Mouse (Mus musculus) T-helper 1 cell (primary cell): ENCODE results near the gene E130208F15Rik.

ENCODE experiments used
- in situ Hi-C: fragments of 300-600 bp; cut with MboI, MseI; formaldehyde crosslinking; loops from one replicate; pipeline ENCODE4 v1.15.1; 2025; ENCODE audit warnings: high pct_unique_total_duplicates

E130208F15Rik gene

DNA sequence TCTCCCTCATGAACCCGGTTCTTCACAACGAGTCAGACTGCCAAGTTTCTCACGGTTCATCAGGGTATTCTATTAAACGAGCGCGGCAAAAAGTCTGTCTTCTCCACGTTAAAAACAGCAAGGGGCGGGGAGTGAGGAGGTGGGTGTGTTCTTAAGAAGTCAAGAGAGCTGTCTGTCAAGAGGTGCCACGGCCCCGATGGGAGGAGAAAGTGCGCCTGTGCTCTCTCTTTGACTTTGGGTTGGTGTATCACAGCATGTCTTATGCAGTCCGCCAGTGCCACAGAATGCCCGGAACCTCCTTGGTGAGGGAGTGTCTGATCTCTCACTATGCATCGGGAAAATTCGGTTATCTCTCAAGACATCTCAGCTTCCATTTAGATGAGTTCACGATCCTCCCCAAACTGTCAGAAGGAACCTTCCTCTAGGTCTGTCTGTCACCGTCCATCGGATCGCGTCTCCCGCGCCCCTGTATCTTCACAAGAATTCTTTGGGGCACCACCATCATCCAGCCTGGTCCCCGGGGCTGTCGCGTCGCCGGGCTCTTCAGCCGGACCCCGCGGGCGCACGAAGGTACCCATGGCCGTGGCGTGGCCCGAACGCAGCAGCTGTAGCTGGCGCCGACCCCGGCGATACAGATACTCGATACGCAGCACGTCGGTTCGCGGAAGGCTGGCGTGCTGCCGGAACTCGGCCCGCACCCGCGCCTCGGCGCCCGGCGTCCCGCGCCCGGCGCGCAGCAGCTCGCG is at the start of gene E130208F15Rik:
E130208F15Rik (plus strand) TSS at position 202 of the 746 bp plus-strand sequence.
- in situ Hi-C loops: no loop called here

DNA sequence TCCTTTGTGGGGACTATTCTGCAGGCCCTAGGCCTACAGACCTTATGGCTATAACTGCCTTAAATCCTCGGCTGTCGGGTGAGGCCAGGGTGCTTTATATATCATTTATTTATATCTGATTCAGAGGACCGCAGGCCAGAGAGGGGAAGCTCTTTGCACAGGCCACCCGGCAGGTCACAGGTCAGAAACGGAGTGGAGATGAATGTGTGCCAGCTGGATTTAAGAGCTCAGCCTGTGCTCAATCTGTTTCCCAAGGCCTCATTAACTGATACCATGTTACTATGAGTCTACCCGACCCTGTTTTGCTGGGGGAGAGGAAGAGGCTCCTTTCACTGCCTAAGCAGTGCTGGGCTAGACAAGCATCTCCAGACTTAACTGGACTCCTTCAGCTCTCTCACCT is 47.2 kb upstream of the E130208F15Rik start:
- in situ Hi-C loops: no loop called here

DNA sequence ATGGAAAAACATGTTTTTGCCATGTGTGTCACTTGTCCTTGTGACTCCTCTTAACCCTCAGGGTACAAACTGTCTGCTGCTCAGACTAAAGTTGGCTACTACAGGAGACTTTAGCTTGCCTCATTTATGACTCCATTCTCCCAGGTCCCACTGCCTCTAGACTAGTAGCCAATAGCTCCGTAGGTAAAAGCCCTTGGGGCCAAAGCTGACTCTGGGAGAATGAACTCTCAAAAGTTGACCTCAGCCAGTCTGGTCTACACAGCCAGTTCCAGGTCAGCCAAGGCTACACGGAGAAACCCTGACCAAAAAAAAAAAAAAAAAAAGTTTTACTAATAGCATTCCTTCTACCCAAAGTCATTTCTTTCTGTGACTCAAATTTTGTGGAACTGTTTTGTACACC is 42.6 kb upstream of the E130208F15Rik start:
- in situ Hi-C loops: no loop called here

DNA sequence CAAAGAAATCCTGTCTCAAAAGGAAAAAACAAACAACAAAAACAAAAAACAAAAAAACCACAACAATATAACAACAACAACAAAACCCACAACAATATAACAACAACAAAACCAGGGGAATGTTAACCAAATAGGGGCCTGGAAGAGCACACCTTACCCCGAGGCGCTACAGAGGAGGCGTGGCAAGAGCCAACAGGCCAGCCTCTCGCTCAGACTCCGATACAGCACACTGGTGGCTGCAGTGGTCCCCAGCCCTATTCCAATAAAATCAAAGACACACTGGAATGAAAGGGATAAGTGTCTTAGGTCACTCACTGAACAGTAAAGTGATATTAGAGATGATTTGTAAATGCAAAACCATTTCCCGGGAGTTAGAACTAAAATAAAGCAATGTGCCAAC is 42.0 kb upstream of the E130208F15Rik start:
- in situ Hi-C loops: no loop called here

DNA sequence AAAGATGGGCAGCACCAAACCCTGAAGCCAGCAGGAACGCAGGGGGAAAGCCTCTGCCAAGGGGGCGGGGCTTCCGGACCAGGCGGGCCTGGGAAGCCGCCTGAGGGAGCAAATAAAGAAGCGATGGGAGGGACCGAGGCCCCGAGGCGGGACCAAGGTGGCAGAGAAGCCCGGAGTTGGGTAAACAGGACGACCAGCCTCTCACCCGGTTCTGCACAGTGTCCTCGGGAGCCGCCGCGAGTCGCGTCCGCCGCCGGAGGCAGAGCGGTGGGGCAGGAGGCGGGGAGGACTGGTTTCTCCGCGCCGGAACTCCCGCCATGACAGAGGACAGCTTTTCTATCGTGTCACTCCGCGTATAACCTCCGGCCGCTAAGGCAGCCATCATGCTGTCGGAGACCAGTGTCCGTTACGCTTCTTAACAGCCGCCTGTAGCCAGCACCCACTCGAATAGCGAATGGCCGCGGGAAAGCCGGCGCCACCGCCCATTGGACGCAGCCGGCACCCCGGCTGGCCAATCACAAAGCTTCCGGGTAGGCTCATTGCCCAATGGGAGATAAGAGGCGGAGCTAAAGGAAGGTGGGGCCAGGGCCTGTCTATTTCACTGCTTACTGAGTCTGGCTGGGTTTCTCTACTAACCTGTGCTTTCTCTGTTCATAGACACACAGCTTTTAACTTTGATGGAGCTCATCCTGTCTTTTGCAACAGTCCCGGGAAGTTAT is 41.4 kb upstream of the E130208F15Rik start, which contains the start of the genes Thap8 and Wdr62:
Thap8 (plus strand) TSS at position 144 of the 719 bp plus-strand sequence.
Wdr62 (minus strand) TSS at position 469 of the 719 bp plus-strand sequence.
- in situ Hi-C loops: no loop called here

GRCm38 (mm10) chr7:30280670-30281138 is 40.8 kb upstream of the E130208F15Rik start:
- in situ Hi-C loops: no loop called here

- in situ Hi-C loops: no loop called here
Measured at GRCm38 (mm10) chr7:30281522-30281921, 40.0 kb upstream of the E130208F15Rik start.

DNA sequence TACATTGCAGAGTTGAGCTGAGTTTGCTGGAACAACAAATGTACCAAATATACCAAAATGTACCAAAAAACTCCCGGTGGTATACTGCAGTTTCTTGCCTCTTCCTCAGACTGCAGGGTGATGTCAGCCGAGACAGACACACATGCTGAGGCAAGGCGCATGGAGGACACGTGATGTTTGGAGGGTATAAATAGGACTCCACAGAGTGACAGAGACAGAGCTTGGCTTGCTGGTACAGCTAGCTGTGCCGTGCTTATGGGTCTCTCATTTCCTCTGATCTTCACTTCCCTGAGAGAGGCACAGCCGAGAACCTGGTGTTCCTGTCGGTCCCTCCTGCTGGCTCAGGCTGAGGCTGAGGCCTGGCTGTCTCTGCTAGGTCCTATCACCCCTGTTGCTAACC is 38.8 kb upstream of the E130208F15Rik start:
- in situ Hi-C loops: no loop called here

- in situ Hi-C loops: no loop called here
Measured at GRCm38 (mm10) chr7:30286701-30287410, 34.7 kb upstream of the E130208F15Rik start.

GRCm38 (mm10) chr7:30288046-30288445 is 33.5 kb upstream of the E130208F15Rik start:
- in situ Hi-C loops: no loop called here

DNA sequence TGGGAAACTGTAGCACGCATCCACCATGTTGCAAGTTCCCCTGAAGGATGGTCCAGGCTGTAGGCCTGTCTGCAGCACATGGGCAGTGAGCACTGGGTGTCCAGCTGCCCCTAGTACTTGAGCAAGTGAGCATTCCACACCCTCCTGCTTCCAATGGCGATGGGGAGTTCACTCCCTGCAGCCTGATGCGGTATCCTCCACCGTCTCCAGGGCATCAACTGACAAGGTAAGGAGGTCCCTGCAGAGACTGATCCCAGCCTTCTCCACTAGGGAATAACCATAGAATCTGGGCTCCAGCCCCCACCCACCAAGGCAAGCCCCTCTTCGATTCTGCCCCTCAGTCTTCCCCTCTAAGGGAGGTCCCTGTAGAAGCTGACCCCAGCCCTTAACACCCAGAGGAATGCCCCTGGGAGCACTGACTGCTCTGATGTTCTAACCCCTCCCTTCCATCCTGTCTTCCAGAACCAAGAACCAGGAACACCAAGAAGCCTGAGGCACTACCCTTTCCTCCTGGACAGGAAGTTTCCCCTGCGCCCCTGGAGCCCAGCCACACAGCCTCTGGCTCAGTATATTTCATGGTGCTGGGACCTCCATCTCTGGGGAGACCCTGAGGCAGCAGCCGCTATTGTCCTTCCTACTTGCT is 32.3 kb upstream of the E130208F15Rik start:
- in situ Hi-C loops: no loop called here

DNA sequence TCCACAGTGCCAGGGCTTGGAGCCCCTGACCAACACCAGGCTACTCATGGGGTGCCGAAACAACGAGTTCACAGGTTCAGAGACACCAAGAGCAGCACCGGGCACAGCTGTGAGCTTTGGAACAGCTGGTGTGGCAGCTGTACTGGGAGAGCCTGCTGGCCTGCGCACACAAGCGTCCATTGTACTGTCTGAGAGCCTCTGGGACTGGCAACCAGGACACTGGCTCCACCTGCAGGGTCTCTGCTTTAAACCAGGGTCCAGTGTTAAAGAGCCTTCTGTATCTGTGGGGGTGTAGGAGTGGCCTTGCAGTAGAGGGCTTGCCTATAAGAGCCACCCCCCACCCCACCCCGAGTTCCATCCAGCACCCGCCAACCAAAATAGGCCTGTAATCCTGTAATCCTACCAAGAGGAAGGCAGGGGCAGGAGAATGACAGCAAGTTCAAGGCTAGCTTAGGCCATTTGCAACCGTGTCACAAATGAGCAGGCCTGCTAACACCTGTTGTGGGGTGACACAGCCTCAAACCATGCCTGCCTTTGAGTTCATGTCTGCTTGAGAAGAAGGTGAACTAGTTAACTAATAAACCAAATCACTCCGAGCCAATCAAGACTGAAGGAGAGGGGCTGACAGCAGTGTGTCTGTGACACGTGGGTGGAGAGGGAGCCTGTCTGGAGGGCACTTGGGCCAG is 31.7 kb upstream of the E130208F15Rik start:
- in situ Hi-C loops: no loop called here

DNA sequence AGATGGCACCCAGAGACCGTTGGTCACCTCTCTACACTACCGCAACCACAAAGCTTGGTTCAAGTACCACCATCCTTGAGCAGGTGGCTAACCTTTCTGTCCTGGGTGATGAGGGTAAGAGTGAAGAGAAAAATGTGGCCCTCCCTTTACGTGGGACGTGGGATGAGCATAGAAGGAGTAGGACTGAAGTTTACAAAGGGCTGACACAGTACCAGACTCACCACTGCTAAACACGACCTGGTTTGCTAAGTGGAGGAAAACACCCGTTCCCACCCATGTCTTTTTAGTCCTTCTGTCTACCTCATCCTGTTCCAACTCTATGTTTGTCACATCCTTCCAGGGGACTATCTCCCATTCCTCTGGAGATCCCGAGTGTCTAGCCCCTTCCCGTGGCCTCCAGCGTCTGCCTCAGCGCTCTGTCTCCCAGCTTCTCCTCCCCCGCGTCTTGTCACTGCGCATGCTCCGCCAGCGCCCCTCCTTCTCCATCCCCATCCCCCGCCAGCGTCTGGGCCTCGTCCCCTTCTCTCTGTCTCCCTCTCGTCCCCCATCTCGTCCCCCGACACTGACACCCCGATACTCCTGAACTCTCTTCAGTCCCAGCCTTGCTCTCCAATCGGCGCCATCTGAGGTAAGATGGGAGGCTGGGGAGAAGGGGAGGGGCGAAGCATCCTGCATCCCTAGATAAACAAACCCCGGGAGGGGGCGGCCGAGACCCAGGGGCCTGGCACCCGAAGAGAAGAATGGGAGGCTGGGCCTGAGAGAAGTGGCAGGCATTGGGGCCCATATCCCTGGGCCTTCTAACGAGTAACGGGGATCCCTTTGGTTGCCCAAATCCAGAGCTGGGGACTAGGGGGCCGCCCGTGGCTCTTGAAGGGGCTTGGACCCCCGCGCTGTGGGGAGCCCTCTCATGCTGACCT is 30.1 kb upstream of the E130208F15Rik start, which contains the start of gene Clip3:
Clip3 (plus strand) TSS at position 514 of the 917 bp plus-strand sequence.
- in situ Hi-C loops: no loop called here

GRCm38 (mm10) chr7:30293795-30294194 is 27.7 kb upstream of the E130208F15Rik start:
- in situ Hi-C loops: no loop called here

GRCm38 (mm10) chr7:30294296-30294695 is 27.2 kb upstream of the E130208F15Rik start:
- in situ Hi-C loops: no loop called here

GRCm38 (mm10) chr7:30295103-30295502 is 26.4 kb upstream of the E130208F15Rik start:
- in situ Hi-C loops: no loop called here

DNA sequence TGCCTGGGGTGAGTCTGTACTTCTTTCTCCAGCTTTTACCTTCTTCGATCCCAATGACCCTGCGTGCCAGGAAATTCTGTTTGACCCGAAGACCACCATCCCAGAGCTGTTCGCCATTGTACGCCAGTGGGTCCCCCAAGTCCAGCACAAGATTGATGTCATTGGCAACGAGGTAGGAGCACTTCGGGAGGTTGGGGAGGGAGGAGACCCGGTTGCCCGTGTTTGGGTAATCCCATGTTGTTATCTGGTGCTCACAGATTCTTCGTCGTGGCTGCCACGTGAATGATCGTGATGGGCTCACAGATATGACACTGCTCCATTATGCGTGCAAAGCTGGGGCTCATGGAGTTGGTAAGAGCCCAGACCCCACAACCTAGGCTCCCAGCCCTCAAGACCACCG is 24.7 kb upstream of the E130208F15Rik start:
- in situ Hi-C loops: no loop called here

DNA sequence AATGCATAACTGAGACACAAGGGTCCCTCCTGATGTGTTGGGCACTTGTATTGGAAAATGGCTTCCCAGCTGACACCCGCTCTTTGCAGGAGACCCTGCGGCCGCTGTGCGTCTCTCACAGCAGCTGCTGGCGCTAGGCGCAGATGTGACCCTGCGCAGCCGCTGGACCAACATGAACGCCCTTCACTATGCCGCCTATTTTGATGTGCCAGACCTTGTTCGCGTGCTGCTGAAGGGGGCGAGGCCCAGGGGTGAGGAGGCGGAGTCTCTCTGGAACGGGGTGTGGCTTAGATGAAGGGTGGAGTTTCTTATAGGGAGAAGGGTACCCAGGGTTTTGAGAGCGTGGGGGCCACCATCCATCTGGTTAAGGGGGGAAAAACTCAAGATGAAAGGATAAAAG is 24.3 kb upstream of the E130208F15Rik start:
- in situ Hi-C loops: no loop called here

- in situ Hi-C loops: no loop called here
Measured at GRCm38 (mm10) chr7:30300914-30301313, 20.6 kb upstream of the E130208F15Rik start.
